Mouse (Mus musculus): ENCODE data around the gene Nfyb. TPM values are rescaled to one million over a fixed set of nuclear protein-coding genes. Genes with fewer than 3 reads are reported as not detected.
A peak's percentile ranks its signal among the peaks of the same experiment; 100 is the strongest.

Nfyb gene
- 42.5 and 56.2 TPM in 2 replicates for polyA plus RNA-seq (2016; fragmentation: Nextera tagmentation; extraction: Ambion mirVana)

GRCm38 (mm10) chr10:82763840-82764631 lies at the start of gene Nfyb:
Nfyb (minus strand) TSS chr10:82764144.
- Histone ChIP-seq H3K9me3 (no peaks in the 10 kb centered on the region), H3K27ac (peak within 1 kb of the TSS; percentile 100)
- under 1% methylated on average over 68 of the region's 68 CpGs for WGBS

GRCm38 (mm10) chr10:82811855-82812431 lies 48.0 kb upstream of the Nfyb start:
- WGBS = 4% methylated on average over 52 of the region's 52 CpGs
- peak overlapping the region; percentile 81 for H3K27ac ChIP-seq
- DNase-seq (ENCODE audit: low spot score) = peak; percentile 79

More at GRCm38 (mm10) chr10:82763840-82764631, at the start of gene Nfyb:
- peak; percentile 97 for DNase-seq (ENCODE audit: low spot score)
- H3K27me3 ChIP-seq (ENCODE audit: insufficient read depth, poor library complexity, severe bottlenecking) = no peaks in the 10 kb centered on the region
- peaks cover 27% of the 10 kb centered on the region for H3K36me3 ChIP-seq
- peak within 1 kb of the TSS; percentile 95 for H3K4me3 ChIP-seq
- H3K4me1 ChIP-seq (replicated peaks) = peaks cover 44% of the 10 kb centered on the region

GRCm38 (mm10) chr10:82809352-82809751 lies 45.4 kb upstream of the Nfyb start:
- no peak for DNase-seq (ENCODE audit: low spot score)
- Histone ChIP-seq H3K4me3 (no peak overlapping the region), H3K27ac (peak overlapping the region; percentile 46), H3K9me3 (no peaks in the 10 kb centered on the region), H3K27me3 (ENCODE audit: insufficient read depth, poor library complexity, severe bottlenecking) (peaks cover 4% of the 10 kb centered on the region; the same call in 1 of the 2 replicates), H3K36me3 (no peaks in the 10 kb centered on the region), H3K4me1 (replicated peaks) (peaks cover 29% of the 10 kb centered on the region)
- 5% methylated on average over 3 of the region's 3 CpGs for WGBS

More at GRCm38 (mm10) chr10:82811855-82812431, 48.0 kb upstream of the Nfyb start:
- no peaks in the 10 kb centered on the region for H3K36me3 ChIP-seq
- H3K4me1 ChIP-seq (replicated peaks) = peaks cover 33% of the 10 kb centered on the region
- H3K4me3 ChIP-seq = peak overlapping the region; percentile 57
- H3K27me3 ChIP-seq (ENCODE audit: insufficient read depth, poor library complexity, severe bottlenecking) = peaks cover 4% of the 10 kb centered on the region; the same call in 1 of the 2 replicates
- H3K9me3 ChIP-seq = no peaks in the 10 kb centered on the region

GRCm38 (mm10) chr10:82808891-82809290 lies 44.9 kb upstream of the Nfyb start:
- Histone ChIP-seq H3K36me3 (no peaks in the 10 kb centered on the region), H3K9me3 (no peaks in the 10 kb centered on the region), H3K27me3 (ENCODE audit: insufficient read depth, poor library complexity, severe bottlenecking) (peaks cover 4% of the 10 kb centered on the region; the same call in 1 of the 2 replicates), H3K27ac (peak overlapping the region; percentile 46; the same call in 1 of the 2 replicates), H3K4me1 (replicated peaks) (peaks cover 25% of the 10 kb centered on the region), H3K4me3 (no peak overlapping the region)
- WGBS = 78% methylated on average over 8 of the region's 8 CpGs
- DNase-seq (ENCODE audit: low spot score) = no peak

GRCm38 (mm10) chr10:82808155-82808554 lies 44.2 kb upstream of the Nfyb start:
- DNase-seq (ENCODE audit: low spot score) = no peak
- H3K9me3 ChIP-seq = no peaks in the 10 kb centered on the region
- peaks cover 24% of the 10 kb centered on the region for H3K4me1 ChIP-seq (replicated peaks)
- H3K36me3 ChIP-seq = no peaks in the 10 kb centered on the region
- no peak overlapping the region for H3K27ac ChIP-seq
- H3K27me3 ChIP-seq (ENCODE audit: insufficient read depth, poor library complexity, severe bottlenecking) = peaks cover 4% of the 10 kb centered on the region; the same call in 1 of the 2 replicates
- no peak overlapping the region for H3K4me3 ChIP-seq
- WGBS = 56% methylated on average over 6 of the region's 6 CpGs

- Histone ChIP-seq H3K36me3 (no peaks in the 10 kb centered on the region), H3K27me3 (ENCODE audit: insufficient read depth, poor library complexity, severe bottlenecking) (no peaks in the 10 kb centered on the region), H3K27ac (no peak overlapping the region), H3K4me1 (replicated peaks) (peaks cover 24% of the 10 kb centered on the region), H3K9me3 (no peaks in the 10 kb centered on the region), H3K4me3 (no peak overlapping the region)
- WGBS = 85% methylated on average over 7 of the region's 7 CpGs
- DNase-seq (ENCODE audit: low spot score) = no peak
These were observed 43.3 kb upstream of the Nfyb start for GRCm38 (mm10) chr10:82807238-82807637.

GRCm38 (mm10) chr10:82806414-82806813 lies 42.5 kb upstream of the Nfyb start:
- Histone ChIP-seq H3K4me1 (replicated peaks) (peaks cover 24% of the 10 kb centered on the region), H3K9me3 (no peaks in the 10 kb centered on the region), H3K27ac (no peak overlapping the region), H3K4me3 (no peak overlapping the region), H3K27me3 (ENCODE audit: insufficient read depth, poor library complexity, severe bottlenecking) (no peaks in the 10 kb centered on the region), H3K36me3 (no peaks in the 10 kb centered on the region)
- 83% methylated on average over 8 of the region's 8 CpGs for WGBS
- no peak for DNase-seq (ENCODE audit: low spot score)

GRCm38 (mm10) chr10:82805111-82805510 lies 41.2 kb upstream of the Nfyb start:
- peaks cover 24% of the 10 kb centered on the region for H3K4me1 ChIP-seq (replicated peaks)
- H3K27ac ChIP-seq = no peak overlapping the region
- WGBS = 85% methylated on average over 6 of the region's 6 CpGs
- H3K9me3 ChIP-seq = no peaks in the 10 kb centered on the region
- no peak overlapping the region for H3K4me3 ChIP-seq
- no peaks in the 10 kb centered on the region for H3K36me3 ChIP-seq
- DNase-seq (ENCODE audit: low spot score) = no peak
- H3K27me3 ChIP-seq (ENCODE audit: insufficient read depth, poor library complexity, severe bottlenecking) = no peaks in the 10 kb centered on the region

- no peaks in the 10 kb centered on the region for H3K27me3 ChIP-seq (ENCODE audit: insufficient read depth, poor library complexity, severe bottlenecking)
- no peak for DNase-seq (ENCODE audit: low spot score)
- WGBS = 72% methylated on average over 3 of the region's 3 CpGs
- no peak overlapping the region for H3K4me3 ChIP-seq
- H3K36me3 ChIP-seq = no peaks in the 10 kb centered on the region
- peaks cover 17% of the 10 kb centered on the region for H3K4me1 ChIP-seq (replicated peaks)
- H3K9me3 ChIP-seq = no peaks in the 10 kb centered on the region
- no peak overlapping the region for H3K27ac ChIP-seq
These were observed 40.5 kb upstream of the Nfyb start for GRCm38 (mm10) chr10:82804396-82804795.

- Histone ChIP-seq H3K9me3 (no peaks in the 10 kb centered on the region), H3K27me3 (ENCODE audit: insufficient read depth, poor library complexity, severe bottlenecking) (no peaks in the 10 kb centered on the region), H3K36me3 (no peaks in the 10 kb centered on the region), H3K4me3 (no peak overlapping the region), H3K4me1 (replicated peaks) (peaks cover 16% of the 10 kb centered on the region), H3K27ac (no peak overlapping the region)
- 81% methylated on average over 5 of the region's 5 CpGs for WGBS
- no peak for DNase-seq (ENCODE audit: low spot score)
These were observed 36.1 kb upstream of the Nfyb start for GRCm38 (mm10) chr10:82800094-82800493.

GRCm38 (mm10) chr10:82798312-82798933 lies 34.5 kb upstream of the Nfyb start:
- no peak for DNase-seq (ENCODE audit: low spot score)
- H3K36me3 ChIP-seq = no peaks in the 10 kb centered on the region
- WGBS = 61% methylated on average over 11 of the region's 11 CpGs
- H3K27ac ChIP-seq = no peak overlapping the region
- H3K9me3 ChIP-seq = no peaks in the 10 kb centered on the region
- H3K4me1 ChIP-seq (replicated peaks) = peaks cover 18% of the 10 kb centered on the region
- H3K27me3 ChIP-seq (ENCODE audit: insufficient read depth, poor library complexity, severe bottlenecking) = no peaks in the 10 kb centered on the region
- no peak overlapping the region for H3K4me3 ChIP-seq

- Histone ChIP-seq H3K27me3 (ENCODE audit: insufficient read depth, poor library complexity, severe bottlenecking) (no peaks in the 10 kb centered on the region), H3K27ac (no peak overlapping the region), H3K9me3 (no peaks in the 10 kb centered on the region), H3K36me3 (no peaks in the 10 kb centered on the region), H3K4me1 (replicated peaks) (peaks cover 18% of the 10 kb centered on the region), H3K4me3 (no peak overlapping the region)
- 88% methylated on average over 4 of the region's 4 CpGs for WGBS
- DNase-seq (ENCODE audit: low spot score) = no peak
These were observed 33.2 kb upstream of the Nfyb start for GRCm38 (mm10) chr10:82797119-82797491.

Data from hindbrain, embryonic 10.5 days (tissue).